Mouse (Mus musculus): Measurements from ENCODE around the gene Isg15. TPM values are rescaled to one million over a fixed set of nuclear protein-coding genes. Genes with fewer than 3 reads are reported as not detected.

Gene Isg15
- 1.2 and 2.1 TPM in 2 replicates for total RNA-seq (2015)
- 0.79 TPM in 1 of 2 replicates, not detected in the other for total RNA-seq (2017)

DNA sequence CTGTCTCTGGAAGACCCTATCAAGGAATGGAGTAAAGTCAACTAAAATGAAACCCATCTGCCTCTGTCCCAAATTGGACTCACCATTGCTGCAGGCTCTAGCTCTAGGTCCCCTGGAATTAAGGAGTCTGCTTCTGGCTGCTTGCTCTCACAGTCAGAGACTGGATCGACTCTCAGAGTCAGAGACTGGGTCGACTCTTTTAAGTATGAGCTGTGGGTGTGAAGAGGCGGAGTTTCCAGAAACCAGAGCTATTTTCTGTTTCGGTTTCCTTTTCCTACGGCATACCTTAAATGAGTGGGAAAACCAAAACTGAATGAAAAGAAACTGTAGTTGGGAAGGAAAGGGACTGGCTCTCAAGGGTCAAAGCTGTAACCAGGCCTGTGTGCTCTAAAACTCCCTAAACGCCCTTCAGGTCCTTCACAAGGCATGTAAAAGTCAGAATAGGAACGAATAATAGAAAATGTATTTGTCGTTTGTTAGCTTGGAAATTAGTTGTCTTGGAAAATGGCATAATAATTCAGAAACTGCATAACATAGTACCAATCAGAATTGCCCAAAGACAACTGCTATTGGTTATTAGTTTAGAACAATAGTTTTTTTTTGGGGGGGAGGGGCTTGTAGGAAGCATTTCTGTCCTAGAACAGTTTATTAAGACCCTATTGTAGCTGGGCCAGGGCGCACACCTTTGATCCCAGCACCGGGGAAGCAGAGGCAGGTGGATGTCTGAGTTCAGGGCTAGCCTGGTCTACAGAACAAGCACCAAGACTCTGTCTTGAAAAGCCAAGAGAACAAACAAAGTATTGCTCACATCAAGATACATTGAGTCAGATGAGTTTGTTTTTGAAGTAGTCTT lies at the start of gene Isg15:
TSS of gene Isg15 (minus strand) at position 196 of the 853 bp plus-strand sequence.
- ATAC-seq (replicated peaks; ENCODE audit: poor library complexity) = peak; percentile 12; the same call in 1 of the 2 replicates

DNA sequence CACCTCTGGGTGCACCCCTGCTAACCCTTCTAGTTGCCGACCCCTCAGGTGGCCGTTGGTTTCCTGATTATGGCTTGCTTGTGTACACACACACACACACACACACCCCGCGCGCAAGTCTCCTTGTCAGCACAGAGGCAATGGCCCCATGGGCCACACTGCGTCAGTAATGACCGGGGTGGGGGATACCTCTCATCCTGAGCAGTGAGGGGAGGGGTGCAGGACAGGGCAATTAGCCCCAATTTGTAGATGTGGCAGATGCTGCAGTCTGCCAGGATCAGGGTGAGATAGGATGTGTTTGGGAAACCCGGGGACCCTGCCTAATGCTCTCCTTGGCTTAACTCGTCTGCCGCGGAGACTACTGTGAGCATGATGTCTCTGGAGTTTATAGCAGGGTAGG lies 48.9 kb upstream of the Isg15 start:
- no peak for ATAC-seq (replicated peaks; ENCODE audit: poor library complexity)

DNA sequence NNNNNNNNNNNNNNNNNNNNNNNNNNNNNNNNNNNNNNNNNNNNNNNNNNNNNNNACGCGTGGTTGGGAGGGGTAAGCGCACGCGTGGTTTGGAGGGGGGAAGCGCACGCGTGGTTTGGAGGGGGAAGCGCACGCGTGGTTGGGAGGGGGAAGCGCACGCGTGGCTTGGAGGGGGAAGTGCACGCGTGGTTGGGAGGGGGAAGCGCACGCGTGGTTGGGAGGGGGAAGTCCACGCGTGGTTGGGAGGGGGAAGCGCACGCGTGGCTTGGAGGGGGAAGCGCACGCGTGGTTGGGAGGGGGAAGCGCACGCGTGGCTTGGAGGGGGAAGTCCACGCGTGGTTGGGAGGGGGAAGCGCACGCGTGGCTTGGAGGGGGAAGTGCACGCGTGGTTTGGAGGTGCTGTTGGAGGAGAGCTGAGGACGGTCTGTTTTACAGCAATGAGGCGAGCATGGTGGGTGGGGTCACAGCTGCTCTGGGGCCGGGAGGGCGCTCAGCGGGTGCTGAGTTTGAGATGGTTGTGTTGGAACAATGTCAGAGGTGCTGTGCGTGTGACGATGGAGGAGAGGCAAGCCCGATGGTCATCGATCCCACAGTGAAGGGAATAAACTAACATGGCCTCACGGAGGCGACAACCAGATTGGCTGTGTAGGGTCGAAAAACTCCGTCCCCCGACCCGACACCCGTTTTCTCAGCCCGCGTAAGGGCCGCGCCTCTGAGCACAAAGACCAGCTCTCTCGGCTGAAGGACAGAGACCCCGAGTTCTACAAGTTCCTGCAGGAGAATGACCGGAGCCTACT lies 36.2 kb upstream of the Isg15 start:
- ATAC-seq (replicated peaks; ENCODE audit: poor library complexity) = peak; percentile 21

DNA sequence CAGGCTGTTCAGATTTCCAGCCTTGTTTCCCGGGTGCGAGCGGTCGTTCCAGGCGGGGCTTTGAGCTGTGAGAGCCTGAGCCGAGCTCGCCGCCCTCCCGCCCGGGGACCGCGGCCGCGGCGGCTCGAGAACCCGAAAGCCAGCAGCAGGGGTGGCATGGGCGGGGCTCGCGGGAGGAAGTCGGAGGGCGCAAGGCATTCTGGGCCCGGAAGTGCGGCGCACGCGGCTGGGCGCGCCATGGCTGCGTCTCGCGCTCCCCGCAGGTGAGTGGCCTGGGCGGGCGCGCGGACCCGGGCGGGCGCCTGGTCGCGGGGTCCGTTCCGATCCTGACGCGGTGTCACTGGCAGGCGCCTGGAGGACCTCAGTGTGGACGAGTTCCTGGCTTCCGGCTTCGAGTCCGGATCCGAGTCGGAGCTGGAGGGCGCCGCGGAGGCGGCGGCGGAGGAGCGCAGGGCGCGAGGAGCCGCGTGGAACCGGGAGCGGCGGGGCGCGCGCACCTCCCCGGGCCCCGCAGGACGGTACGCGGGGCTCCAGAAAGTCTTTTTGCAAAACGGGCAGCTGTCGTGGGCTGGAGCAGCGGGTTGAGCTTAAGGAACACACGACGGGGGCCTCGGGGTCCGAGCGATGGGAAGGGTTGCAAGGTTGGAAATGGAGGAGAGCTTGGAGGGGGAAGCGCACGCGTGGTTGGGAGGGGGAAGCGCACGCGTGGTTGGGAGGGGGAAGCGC lies 35.4 kb upstream of the Isg15 start, which contains the start of gene Noc2l:
TSS of gene Noc2l (plus strand) at position 203 of the 726 bp plus-strand sequence.
- peak; percentile 73 for ATAC-seq (replicated peaks; ENCODE audit: poor library complexity)

DNA sequence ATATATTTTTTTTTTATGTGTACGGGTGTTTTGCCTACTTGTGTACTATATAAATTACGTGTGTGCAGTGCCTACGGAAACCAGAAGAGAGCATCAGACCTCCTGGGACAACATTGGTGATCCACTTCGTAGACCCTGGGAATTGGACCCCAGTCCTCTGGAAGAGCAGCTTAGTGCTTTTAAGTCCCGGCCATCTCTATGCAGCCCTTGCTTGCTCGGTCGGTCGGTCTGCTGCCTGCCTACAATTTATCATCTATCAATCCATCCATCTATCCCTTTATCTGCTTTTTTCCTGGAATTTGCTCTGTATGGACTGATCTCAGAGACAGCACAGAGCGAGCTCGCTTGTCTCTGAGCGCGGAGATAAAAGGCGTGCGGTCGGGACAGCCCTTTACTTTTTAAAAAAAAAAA lies 34.7 kb upstream of the Isg15 start:
- ATAC-seq (replicated peaks; ENCODE audit: poor library complexity) = peak; percentile 26

DNA sequence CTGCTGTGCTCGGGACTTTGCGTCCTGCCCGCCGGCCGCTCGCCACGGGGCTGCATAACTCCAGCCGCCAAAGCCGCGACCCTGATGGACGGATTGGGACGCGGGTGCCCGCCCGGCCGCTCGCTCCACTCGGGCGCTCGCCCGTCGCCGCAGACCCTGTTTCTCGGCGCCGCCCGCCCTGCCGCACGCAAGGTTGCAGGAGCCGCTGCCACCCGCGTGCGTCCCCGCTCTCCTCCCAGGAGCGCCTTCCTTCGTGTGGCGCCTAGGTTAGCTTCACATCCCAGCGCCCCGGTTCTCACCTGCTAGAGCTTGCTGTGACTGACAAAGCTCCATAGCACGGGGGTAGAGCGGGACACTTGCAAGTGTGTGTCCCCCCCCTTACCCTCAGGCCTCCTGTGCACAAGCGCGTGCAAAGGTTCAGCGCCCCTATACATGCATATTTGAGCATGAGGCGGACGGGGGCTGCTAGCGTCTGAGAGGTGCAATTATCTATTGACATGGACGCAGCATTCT lies 34.1 kb upstream of the Isg15 start, which contains the start of gene Plekhn1:
TSS of gene Plekhn1 (minus strand) at position 157 of the 513 bp plus-strand sequence.
- ATAC-seq (replicated peaks; ENCODE audit: poor library complexity) = peak; percentile 30

DNA sequence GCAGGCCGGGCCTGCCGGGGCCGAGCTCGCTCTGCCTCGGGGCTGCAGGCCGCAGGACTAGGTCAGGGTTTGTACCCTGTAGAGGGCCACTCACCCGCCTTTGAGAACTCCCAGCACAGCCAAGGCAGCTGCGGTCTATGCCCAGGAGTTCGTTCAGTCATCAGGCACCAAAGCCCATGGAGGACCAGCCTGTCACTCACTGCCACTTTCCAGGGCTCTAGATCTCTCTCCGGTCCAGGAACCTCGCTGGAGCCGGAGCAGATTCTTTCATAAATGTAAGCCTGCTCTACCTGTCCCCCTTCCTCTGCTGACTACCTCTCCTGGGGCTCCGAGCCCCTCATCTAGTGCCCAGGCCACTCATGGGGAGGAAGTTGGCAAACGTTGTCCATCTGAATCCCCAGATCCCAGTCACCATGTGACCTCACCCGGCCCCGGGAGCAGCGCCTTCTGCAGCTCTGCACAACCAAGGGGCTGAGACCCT lies 33.4 kb upstream of the Isg15 start:
- no peak for ATAC-seq (replicated peaks; ENCODE audit: poor library complexity)

DNA sequence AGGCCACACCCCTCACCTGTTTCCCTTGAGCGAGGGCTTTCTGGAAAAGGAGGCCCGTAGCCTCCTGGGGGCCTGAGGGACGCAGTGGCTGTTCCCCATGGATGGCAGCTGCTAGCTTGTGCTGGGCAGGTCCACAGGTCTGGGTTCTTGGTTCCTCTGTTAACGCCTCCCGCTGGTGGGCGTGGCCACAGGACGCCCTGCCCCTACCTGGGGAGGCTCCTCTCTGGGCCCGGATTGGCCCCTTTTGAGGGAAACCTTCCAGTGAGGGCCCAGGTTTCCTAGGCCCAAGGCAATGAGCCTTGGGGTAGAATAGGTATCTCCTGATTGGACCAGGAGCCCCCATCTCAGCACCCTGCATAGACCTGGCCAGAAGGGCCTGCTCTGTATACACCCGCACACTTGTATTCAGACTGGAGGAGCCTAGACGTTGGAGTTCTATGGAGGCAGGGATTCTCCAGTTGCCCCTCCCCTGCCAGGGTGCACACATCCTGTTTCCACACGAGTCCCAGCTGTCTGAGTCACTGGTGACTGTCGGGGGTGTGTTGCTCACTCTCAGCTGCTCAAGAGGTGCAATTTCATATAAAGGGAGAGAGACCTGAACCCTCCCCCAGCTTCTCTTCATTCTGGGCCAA lies 27.9 kb upstream of the Isg15 start:
- peak; percentile 18; the same call in 1 of the 2 replicates for ATAC-seq (replicated peaks; ENCODE audit: poor library complexity)

DNA sequence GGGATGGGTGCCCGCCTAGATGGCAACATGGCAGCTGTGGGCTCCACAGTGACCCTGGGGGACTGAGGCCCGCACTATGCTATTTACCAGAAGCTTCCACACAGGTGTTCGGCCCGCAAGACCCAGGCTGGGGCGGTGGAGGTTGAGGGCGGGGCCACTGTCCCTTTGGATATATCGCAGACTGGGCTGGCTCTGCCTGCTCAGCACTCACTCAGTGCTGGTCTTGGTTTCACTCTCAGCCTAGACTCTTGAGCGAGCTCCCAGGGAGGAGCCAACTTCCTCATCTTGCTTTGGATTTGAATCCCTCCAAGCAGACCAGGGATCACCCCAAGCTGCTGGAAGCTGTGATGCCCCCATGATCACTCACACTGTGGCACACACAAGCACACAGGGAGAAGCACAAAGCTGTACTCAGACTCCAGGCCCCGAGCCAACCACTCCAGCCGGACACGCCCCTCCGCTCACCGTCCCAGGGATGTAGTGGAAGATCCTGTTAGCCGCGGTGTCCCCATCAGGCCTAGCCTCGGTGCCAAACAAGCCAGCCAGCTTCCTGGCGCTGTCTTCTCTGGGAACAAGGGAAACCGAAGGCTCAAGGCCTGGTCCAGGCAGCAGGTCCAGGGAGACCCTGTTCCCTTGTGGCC lies 27.3 kb upstream of the Isg15 start:
- ATAC-seq (replicated peaks; ENCODE audit: poor library complexity) = peak; percentile 17; the same call in 1 of the 2 replicates

DNA sequence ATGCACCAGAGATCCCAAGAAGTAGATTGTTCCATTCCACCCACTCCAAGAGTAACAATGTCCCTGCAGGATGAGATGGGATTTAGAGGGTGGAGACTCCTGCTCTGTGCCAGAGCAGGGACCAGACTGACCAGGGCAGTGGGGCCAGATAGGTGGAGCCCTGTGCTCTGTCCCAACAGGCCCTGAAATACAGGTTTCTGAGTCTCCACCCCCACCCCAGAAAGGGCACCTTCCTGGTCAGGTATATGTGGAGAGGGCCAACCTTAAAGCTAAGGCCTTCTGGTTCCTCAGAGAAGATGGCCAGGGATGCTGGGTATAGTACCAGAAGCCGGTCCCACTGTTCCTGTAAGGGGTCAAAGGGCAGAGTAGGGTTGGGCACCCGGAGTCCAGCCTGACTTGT lies 23.7 kb upstream of the Isg15 start:
- ATAC-seq (replicated peaks; ENCODE audit: poor library complexity) = no peak

DNA sequence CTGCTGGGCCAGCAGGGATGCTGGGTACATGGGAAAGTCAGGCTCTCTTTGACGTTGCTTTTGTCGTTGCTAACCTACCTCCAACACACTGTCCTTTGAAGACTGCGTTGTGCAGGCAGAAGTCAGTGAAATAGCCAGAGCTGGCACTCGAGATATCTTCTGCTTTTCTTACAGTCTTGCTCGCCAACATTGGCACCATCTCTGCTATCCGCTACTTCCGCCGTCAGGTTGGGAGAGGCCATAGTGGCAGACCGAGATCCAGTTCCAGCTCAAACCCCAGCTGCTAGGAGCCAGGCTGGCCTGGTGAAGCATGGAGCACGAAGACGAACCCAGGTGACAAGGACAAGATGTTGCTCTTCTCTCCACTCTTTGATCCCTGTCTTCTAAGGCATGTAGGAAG lies 19.3 kb upstream of the Isg15 start:
- no peak for ATAC-seq (replicated peaks; ENCODE audit: poor library complexity)

DNA sequence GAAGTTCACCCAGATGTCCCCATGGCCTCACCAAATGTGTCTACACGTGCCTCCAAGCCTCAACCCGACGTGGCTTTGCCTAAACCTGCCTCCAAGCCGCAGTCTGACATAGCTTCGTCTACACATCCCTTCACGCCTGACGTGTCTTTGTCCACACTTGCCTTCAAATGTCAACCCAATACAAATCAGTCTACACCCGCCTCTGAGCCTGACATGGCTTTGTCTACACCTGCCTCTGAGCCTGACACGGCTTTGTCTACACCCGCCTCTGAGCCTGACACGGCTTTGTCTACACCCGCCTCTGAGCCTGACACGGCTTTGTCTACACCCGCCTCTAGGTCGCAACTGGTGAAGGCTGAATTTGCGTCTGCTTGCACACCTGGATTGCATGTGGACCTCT lies 17.2 kb upstream of the Isg15 start:
- ATAC-seq (replicated peaks; ENCODE audit: poor library complexity) = no peak

DNA sequence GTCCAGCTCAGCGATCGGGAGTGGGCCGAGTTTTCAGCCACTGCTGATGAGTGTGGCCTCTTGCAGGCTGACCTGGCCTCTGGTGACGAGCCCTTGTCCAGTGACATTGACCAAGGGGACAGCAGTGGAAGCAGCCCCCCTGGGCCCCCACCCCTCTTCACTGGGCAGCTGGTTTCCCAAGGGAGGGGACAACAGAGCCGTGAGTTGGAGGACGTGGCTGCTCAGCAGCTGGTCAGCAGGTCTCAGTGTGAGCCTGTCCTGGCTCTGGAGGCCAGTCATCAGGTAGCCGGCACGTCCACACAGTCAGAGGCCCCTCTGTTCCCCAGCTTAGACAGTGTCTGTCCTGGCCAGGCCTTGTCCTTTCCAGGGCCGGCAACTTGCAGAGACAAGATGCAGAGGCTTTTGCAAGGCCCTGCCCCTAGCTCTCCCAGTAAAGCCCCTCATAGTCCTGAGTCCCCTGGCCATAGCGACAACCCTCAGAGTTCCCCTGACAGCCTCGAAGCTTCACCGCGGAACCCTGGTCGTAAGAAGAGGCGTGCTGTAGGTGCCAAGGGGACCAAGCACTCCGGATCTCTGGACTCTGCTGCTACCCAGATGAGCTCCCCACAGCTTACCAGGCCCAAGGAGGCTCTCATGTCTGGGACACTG lies 16.5 kb upstream of the Isg15 start:
- no peak for ATAC-seq (replicated peaks; ENCODE audit: poor library complexity)

DNA sequence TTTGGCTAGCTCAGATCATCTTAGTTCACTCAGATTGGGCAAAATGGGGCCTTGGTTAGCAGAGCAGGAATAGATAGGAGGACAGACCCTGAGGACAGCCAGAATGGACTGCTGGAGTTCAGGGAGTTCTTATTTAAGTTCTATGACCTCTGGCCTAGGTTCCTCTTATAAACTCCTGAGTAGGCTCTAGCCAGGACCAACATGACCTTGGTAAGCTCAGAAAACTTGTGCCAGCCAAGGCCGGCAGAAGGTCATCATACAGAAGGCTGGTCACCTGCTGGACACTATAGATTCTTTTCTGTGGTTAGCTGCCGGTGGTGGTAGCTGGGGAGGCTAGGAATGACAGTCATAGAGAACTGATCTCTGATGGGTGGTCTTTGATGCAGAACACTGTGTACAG lies 15.6 kb upstream of the Isg15 start:
- ATAC-seq (replicated peaks; ENCODE audit: poor library complexity) = no peak

DNA sequence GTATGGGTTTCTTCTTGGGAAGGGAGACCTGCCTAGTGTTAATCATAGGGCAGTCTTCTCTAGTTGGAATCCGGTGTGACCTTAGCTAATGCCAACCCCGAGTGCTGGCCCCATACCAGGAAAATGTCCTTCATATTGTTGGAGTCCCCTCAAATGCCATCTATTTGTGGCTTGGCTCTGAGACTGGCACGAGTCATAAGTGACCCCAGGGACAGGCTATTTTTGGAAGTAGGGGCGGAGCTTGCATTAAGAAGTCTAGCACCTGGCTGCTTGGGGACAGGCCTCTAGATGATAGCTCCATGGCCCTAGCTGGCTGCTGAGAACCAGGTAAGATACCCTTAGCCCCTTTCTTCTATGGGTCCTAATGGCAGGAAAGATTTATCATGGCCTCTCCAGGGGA lies 15.0 kb upstream of the Isg15 start, which contains the start of gene Perm1:
TSS of gene Perm1 (plus strand) at position 220 of the 400 bp plus-strand sequence.
- ATAC-seq (replicated peaks; ENCODE audit: poor library complexity) = no peak

DNA sequence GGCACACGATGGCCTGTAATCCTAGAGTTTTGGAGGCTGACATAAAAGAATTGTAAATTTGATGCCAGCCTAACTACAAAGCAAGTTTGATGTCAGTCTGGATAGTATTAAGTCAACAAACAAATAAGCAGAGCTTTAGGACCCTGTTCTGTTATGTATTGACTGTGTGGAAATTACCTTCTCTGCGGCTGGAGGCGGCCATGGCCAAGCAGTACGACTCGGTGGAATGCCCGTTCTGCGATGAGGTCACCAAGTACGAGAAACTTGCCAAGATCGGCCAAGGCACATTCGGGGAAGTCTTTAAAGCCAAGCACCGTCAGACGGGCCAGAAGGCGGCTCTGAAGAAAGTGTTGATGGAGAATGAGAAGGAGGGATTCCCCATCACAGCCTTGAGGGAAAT lies 12.5 kb upstream of the Isg15 start:
- no peak for ATAC-seq (replicated peaks; ENCODE audit: poor library complexity)

DNA sequence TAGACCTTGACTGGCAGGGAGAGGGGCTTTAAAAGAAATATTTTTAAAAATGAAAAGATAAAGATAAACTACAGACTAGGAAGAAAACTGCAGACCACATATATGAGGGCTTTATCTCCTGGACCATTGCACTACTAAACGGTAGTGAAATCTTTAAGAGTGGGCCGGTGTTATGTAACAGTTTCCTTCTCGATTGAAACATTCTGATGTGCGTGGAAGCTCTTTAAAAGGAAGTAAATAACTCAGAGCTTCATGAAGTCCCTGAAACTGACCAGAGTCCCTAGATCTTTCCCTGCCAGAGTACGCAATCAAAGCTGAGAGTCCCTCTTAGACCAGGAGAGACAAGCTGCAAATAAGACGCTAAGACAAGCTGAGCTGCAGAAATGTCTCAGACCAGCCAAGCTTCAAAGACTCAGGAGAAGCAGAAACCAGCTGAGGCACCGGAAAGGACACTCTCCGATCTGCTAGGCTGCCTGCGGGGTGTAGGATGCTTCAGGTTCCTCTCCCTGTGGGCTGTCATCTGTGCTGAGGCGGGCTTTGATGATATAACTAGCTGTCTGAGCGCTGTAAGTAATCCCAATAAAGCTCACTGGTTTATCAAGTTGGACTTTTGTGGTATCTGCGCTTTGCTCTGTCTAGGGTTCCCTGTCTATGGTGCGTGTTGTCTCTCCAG lies 9.5 kb upstream of the Isg15 start:
- ATAC-seq (replicated peaks; ENCODE audit: poor library complexity) = peak; percentile 83

DNA sequence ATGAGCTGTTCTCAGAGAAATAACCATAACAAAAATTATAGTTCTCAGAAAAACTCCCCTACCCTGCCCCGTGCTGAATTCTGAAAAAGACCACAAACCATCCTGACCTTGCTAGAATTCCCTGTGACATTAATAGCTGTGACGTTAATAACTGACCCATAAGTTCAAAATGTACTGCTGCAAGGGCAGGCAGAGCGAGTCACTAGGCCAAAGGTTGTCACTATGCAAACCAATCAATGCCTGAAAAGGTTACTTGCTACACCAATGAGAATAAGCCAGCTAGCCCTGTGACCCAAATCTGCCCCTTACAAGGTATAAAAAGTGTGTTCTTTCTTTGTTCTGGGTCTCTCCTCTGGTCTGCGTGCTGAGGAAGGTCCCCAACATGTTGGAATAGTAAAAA lies 8.3 kb upstream of the Isg15 start:
- ATAC-seq (replicated peaks; ENCODE audit: poor library complexity) = no peak

Measured in megakaryocyte progenitor cell, adult 5-6 weeks (primary cell).